Mouse (Mus musculus): ENCODE measurements around the gene Gm10663. TPM values are rescaled to one million over a fixed set of nuclear protein-coding genes. Genes with fewer than 3 reads are reported as not detected.

The Gm10663 gene
- total and polyA plus RNA-seq, 2 experiments: not detected

DNA sequence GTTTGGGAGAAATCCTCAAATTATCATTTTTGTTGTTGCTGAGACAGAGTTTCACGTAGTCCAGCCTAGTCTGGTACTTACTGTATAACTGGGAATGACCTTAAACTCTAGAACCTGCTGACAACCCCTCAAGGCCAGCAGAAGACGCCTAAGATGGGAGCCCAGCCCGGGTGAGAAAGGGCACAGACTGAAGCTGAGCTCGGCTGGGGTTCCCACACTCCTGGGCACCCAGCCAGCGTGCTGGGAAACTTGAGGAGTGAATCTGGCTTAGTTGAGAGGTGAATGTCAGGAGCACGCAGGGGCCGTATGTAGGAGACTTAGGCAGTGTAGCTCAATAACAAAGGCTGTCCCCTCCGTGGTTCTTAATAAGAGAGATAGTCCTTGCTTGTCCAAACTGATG is 12.9 kb downstream of the Gm10663 start:
- Histone ChIP-seq H3K9ac (ENCODE audit: low read depth, low read length) (no peak overlapping the region), H3K27ac (replicated peaks; ENCODE audit: insufficient read depth, low read depth, low read length) (no peak overlapping the region), H3K27me3 (ENCODE audit: control insufficient read depth, insufficient read depth, low read length) (no peaks in the 10 kb centered on the region), H3K36me3 (ENCODE audit: control insufficient read depth, insufficient read depth, low read length) (no peaks in the 10 kb centered on the region), H3K4me1 (ENCODE audit: control insufficient read depth, insufficient read depth, low read length) (no peaks in the 10 kb centered on the region), H3K79me2 (ENCODE audit: control insufficient read depth, insufficient read depth, low read length) (no peaks in the 10 kb centered on the region), H3K4me3 (ENCODE audit: insufficient read depth, low read depth, low read length) (no peak overlapping the region)
- TF ChIP-seq POLR2A (IDR thresholded peaks at IDR 0.05; ENCODE audit: extremely low read depth, insufficient read depth, low read length): no peak
- no peak for TF ChIP-seq CTCF (IDR thresholded peaks at IDR 0.05; ENCODE audit: low read depth, low read length)
- 76% methylated on average over 8 of the region's 8 CpGs for whole genome bisulfite sequencing
- no peak for DNase-seq (ENCODE audit: extremely low read depth, low read depth, low spot score)

DNA sequence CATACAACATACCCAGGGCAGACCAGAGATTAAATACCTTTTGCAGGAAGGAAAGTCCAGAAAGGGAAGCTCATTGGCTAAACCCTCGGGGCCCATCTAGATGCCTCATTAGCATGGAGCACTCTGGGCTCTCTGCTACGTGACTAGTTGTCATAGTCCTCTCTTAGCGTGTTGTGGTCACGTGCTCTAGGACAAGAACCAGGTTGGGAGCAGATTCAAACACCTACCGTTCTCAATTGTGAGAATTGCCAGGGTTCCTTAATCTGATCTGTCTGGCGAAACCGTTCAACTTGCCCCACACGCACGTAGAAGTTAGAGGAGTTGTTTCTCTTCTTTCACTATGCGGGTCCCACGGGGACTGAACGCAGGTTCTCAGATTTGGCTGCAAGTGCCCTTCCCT is 13.3 kb downstream of the Gm10663 start:
- Histone ChIP-seq H3K27ac (replicated peaks; ENCODE audit: insufficient read depth, low read depth, low read length) (no peak overlapping the region), H3K9ac (ENCODE audit: low read depth, low read length) (no peak overlapping the region), H3K4me1 (ENCODE audit: control insufficient read depth, insufficient read depth, low read length) (no peaks in the 10 kb centered on the region), H3K4me3 (ENCODE audit: insufficient read depth, low read depth, low read length) (no peak overlapping the region), H3K27me3 (ENCODE audit: control insufficient read depth, insufficient read depth, low read length) (no peaks in the 10 kb centered on the region), H3K79me2 (ENCODE audit: control insufficient read depth, insufficient read depth, low read length) (no peaks in the 10 kb centered on the region), H3K36me3 (ENCODE audit: control insufficient read depth, insufficient read depth, low read length) (no peaks in the 10 kb centered on the region)
- no peak for TF ChIP-seq CTCF (IDR thresholded peaks at IDR 0.05; ENCODE audit: low read depth, low read length)
- TF ChIP-seq POLR2A (IDR thresholded peaks at IDR 0.05; ENCODE audit: extremely low read depth, insufficient read depth, low read length): no peak
- DNase-seq (ENCODE audit: extremely low read depth, low read depth, low spot score): no peak
- 94% methylated on average over 12 of the region's 12 CpGs for WGBS

DNA sequence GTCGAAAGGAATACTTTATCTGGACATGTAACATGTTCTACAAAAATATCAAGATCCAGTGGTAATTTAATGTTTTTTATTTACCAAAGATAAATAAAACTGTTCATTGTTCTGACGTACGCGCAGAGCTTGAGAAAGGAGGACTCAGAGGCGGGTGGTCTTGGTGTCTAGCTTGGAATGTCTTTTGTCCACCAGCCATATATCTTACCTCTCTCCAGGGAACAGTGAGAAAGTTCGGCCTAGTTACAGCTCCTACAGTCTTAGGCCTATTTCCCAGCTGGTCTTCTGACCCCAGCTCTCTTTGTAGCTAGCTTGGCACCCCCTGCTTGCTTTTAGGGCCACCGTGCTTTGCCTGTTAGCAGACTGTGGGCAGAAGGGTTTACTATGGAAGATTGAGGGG is 14.9 kb downstream of the Gm10663 start:
- Histone ChIP-seq H3K4me1 (ENCODE audit: control insufficient read depth, insufficient read depth, low read length) (no peaks in the 10 kb centered on the region), H3K36me3 (ENCODE audit: control insufficient read depth, insufficient read depth, low read length) (no peaks in the 10 kb centered on the region), H3K27me3 (ENCODE audit: control insufficient read depth, insufficient read depth, low read length) (no peaks in the 10 kb centered on the region), H3K9ac (ENCODE audit: low read depth, low read length) (no peak overlapping the region), H3K79me2 (ENCODE audit: control insufficient read depth, insufficient read depth, low read length) (no peaks in the 10 kb centered on the region), H3K27ac (replicated peaks; ENCODE audit: insufficient read depth, low read depth, low read length) (no peak overlapping the region), H3K4me3 (ENCODE audit: insufficient read depth, low read depth, low read length) (no peak overlapping the region)
- no peak for DNase-seq (ENCODE audit: extremely low read depth, low read depth, low spot score)
- whole genome bisulfite sequencing: 77% methylated on average over 7 of the region's 7 CpGs
- TF ChIP-seq CTCF (IDR thresholded peaks at IDR 0.05; ENCODE audit: low read depth, low read length) (no peak), POLR2A (IDR thresholded peaks at IDR 0.05; ENCODE audit: extremely low read depth, insufficient read depth, low read length) (no peak)

DNA sequence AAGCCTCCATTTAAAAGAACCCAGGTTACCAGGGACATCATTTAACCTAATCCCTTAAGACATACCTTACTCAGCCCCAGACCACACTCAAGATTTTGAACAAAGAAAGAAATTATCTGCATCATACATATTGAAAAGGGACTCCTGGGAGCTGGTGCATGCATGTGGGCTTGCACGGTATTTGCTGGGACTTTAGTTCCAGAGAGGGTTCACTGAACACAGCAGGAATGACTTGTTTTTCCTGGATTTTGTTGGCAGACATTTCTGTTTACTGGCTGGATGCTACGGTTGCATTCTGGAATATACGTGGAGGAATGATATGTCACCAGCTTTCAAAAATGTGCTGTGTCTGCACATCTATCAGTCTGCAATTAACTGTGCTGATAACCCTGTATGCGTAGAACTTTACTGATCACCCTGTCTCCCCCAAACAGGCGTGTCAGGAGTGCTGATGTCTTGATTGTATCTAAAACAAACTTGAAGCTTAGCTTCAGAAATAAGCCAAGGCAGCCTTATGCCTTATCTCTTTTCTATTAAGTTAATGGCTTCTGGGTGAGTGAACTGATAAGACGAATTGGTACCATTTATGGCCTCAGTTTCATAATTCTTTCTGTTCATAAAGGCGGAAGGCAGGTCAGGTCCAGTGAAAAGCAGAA is 23.1 kb downstream of the Gm10663 start:
- no peaks in the 10 kb centered on the region for H3K4me1 ChIP-seq (ENCODE audit: control insufficient read depth, insufficient read depth, low read length)
- 56% methylated on average over 7 of the region's 7 CpGs for WGBS
- H3K36me3 ChIP-seq (ENCODE audit: control insufficient read depth, insufficient read depth, low read length): no peaks in the 10 kb centered on the region
- H3K27ac ChIP-seq (replicated peaks; ENCODE audit: insufficient read depth, low read depth, low read length): no peak overlapping the region
- H3K79me2 ChIP-seq (ENCODE audit: control insufficient read depth, insufficient read depth, low read length): no peaks in the 10 kb centered on the region
- H3K27me3 ChIP-seq (ENCODE audit: control insufficient read depth, insufficient read depth, low read length): no peaks in the 10 kb centered on the region
- peak; percentile 23 for DNase-seq (ENCODE audit: extremely low read depth, low read depth, low spot score)
- no peak overlapping the region for H3K9ac ChIP-seq (ENCODE audit: low read depth, low read length)
- TF ChIP-seq POLR2A (IDR thresholded peaks at IDR 0.05; ENCODE audit: extremely low read depth, insufficient read depth, low read length) (no peak), CTCF (IDR thresholded peaks at IDR 0.05; ENCODE audit: low read depth, low read length) (no peak)
- no peak overlapping the region for H3K4me3 ChIP-seq (ENCODE audit: insufficient read depth, low read depth, low read length)

DNA sequence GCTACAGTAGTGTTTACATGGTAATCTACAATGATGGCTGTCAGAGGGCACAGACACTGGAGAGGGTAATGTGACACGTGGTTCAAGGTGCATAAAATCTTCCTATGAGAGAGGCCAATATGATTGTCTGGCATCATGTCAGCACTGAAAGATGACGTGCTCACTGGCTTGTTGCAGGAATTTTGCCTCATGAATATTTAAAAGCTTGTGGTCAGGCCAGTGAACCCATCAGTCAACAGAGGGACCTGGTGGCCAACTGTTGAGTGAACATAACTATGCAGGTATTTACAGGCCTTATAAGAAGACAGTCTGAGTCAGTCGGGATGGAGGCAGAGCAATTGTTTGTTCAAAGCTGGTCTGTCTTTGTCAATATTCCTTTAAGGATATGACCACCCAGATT is 24.9 kb downstream of the Gm10663 start:
- Histone ChIP-seq H3K79me2 (ENCODE audit: control insufficient read depth, insufficient read depth, low read length) (no peaks in the 10 kb centered on the region), H3K4me3 (ENCODE audit: insufficient read depth, low read depth, low read length) (no peak overlapping the region), H3K36me3 (ENCODE audit: control insufficient read depth, insufficient read depth, low read length) (no peaks in the 10 kb centered on the region), H3K27ac (replicated peaks; ENCODE audit: insufficient read depth, low read depth, low read length) (no peak overlapping the region), H3K4me1 (ENCODE audit: control insufficient read depth, insufficient read depth, low read length) (no peaks in the 10 kb centered on the region), H3K27me3 (ENCODE audit: control insufficient read depth, insufficient read depth, low read length) (no peaks in the 10 kb centered on the region), H3K9ac (ENCODE audit: low read depth, low read length) (no peak overlapping the region)
- TF ChIP-seq POLR2A (IDR thresholded peaks at IDR 0.05; ENCODE audit: extremely low read depth, insufficient read depth, low read length): no peak
- no peak for TF ChIP-seq CTCF (IDR thresholded peaks at IDR 0.05; ENCODE audit: low read depth, low read length)
- WGBS: 45% methylated on average over 3 of the region's 3 CpGs
- DNase-seq (ENCODE audit: extremely low read depth, low read depth, low spot score): no peak

DNA sequence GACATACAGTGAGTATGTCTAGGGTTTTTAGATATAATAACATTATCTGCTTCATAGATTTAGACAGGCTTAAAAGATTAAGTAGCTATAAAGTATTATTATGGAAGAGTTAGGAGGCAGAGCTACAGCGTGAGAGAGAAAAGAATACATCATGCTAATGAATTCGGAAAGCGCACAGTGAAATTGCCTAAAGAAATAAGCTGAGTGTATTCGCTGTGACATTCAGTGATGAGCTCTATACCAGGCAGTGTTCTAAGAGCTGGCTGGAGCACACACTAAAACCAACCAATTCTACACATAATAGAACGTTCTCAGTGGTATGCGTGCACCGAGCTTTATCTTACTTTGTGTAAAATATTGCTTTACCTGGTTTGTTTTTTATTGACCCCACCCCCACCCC is 28.8 kb downstream of the Gm10663 start:
- WGBS: 90% methylated on average over 7 of the region's 7 CpGs
- H3K9ac ChIP-seq (ENCODE audit: low read depth, low read length): no peak overlapping the region
- DNase-seq (ENCODE audit: extremely low read depth, low read depth, low spot score): no peak
- no peak overlapping the region for H3K27ac ChIP-seq (replicated peaks; ENCODE audit: insufficient read depth, low read depth, low read length)
- no peaks in the 10 kb centered on the region for H3K79me2 ChIP-seq (ENCODE audit: control insufficient read depth, insufficient read depth, low read length)
- no peak overlapping the region for H3K4me3 ChIP-seq (ENCODE audit: insufficient read depth, low read depth, low read length)
- H3K36me3 ChIP-seq (ENCODE audit: control insufficient read depth, insufficient read depth, low read length): no peaks in the 10 kb centered on the region
- TF ChIP-seq CTCF (IDR thresholded peaks at IDR 0.05; ENCODE audit: low read depth, low read length) (no peak), POLR2A (IDR thresholded peaks at IDR 0.05; ENCODE audit: extremely low read depth, insufficient read depth, low read length) (no peak)
- no peaks in the 10 kb centered on the region for H3K27me3 ChIP-seq (ENCODE audit: control insufficient read depth, insufficient read depth, low read length)
- H3K4me1 ChIP-seq (ENCODE audit: control insufficient read depth, insufficient read depth, low read length): no peaks in the 10 kb centered on the region; the same call in 1 of the 2 replicates

All from liver, adult 2 months (tissue).